Mouse (Mus musculus) embryonic fibroblast, embryonic 13.5 days (primary cell): ENCODE results near the gene Tnfrsf1b. TPM values are rescaled to one million over a fixed set of nuclear protein-coding genes. Genes with fewer than 3 reads are reported as not detected.
A peak's percentile ranks its signal among the peaks of the same experiment; 100 is the strongest.

Experiments
- H3K27ac ChIP-seq: 2 replicates; pipeline ENCODE4 v1.5.1; 2012; ENCODE audit warnings: low read length, control low read depth, inconsistent platforms; ENCODE audit not compliant: insufficient read depth
- H3K4me1 ChIP-seq: 2 replicates; pipeline ENCODE4 v1.6.1; 2011; ENCODE audit warnings: low read length; ENCODE audit not compliant: control insufficient read depth, insufficient read depth
- H3K4me3 ChIP-seq: 2 replicates; pipeline ENCODE4 v1.5.1; 2011; ENCODE audit warnings: mild to moderate bottlenecking, control low read depth, low read length; ENCODE audit not compliant: insufficient read depth
- CTCF ChIP-seq: IDR thresholded peaks from 2 replicates; pipeline ENCODE4 v1.5.1; 2011; ENCODE audit warnings: mild to moderate bottlenecking, control low read depth, low read length, moderate library complexity, borderline replicate concordance; ENCODE audit not compliant: insufficient read depth
- POLR2A ChIP-seq: IDR thresholded peaks from 2 replicates; pipeline ENCODE4 v1.6.1; 2011; ENCODE audit warnings: low read depth, mild to moderate bottlenecking, control low read depth, low read length, moderate library complexity
- polyA plus RNA-seq: library from polyadenylated mRNA; stranded (reverse); fragments of >200 nt; gene quantifications from 2 replicates; pipeline ENCODE4 v1.2.4, GENCODE M21; 2011; ENCODE audit warnings: low read depth; ENCODE audit not compliant: missing spikeins, insufficient read length

Gene Tnfrsf1b
- polyA plus RNA-seq, 1 experiment = 30.2 TPM

GRCm38 (mm10) chr4:145222064-145222463 is 24.6 kb downstream of the Tnfrsf1b start:
- 0 out of 2 replicates have a peak, but pooled peaks cover 3% of the 10 kb centered on the region for H3K4me1 ChIP-seq
- TF ChIP-seq CTCF (no peak), POLR2A (no peak)
- no peak overlapping the region for H3K4me3 ChIP-seq

GRCm38 (mm10) chr4:145221379-145221778 is 25.3 kb downstream of the Tnfrsf1b start:
- Histone ChIP-seq H3K4me1 (0 out of 2 replicates have a peak, but pooled peaks cover 3% of the 10 kb centered on the region), H3K4me3 (no peak overlapping the region)
- no peak for TF ChIP-seq POLR2A
- no peak for TF ChIP-seq CTCF

More at GRCm38 (mm10) chr4:145222064-145222463, 24.6 kb downstream of the Tnfrsf1b start:
- no peak overlapping the region; the same call in 1 of the 2 replicates for H3K27ac ChIP-seq

GRCm38 (mm10) chr4:145220001-145220400 is 26.7 kb downstream of the Tnfrsf1b start:
- TF ChIP-seq POLR2A (no peak), CTCF (no peak)
- Histone ChIP-seq H3K4me1 (0 out of 2 replicates have a peak, but pooled peaks cover 3% of the 10 kb centered on the region), H3K27ac (no peak overlapping the region), H3K4me3 (no peak overlapping the region)

More at GRCm38 (mm10) chr4:145221379-145221778, 25.3 kb downstream of the Tnfrsf1b start:
- H3K27ac ChIP-seq = no peak overlapping the region; the same call in 1 of the 2 replicates

GRCm38 (mm10) chr4:145219240-145219985 is 27.3 kb downstream of the Tnfrsf1b start:
- H3K4me1 ChIP-seq = 0 out of 2 replicates have a peak, but pooled peaks cover 3% of the 10 kb centered on the region
- no peak overlapping the region for H3K27ac ChIP-seq
- no peak for TF ChIP-seq CTCF
- no peak for TF ChIP-seq POLR2A
- no peak overlapping the region for H3K4me3 ChIP-seq

GRCm38 (mm10) chr4:145217837-145218236 is 28.8 kb downstream of the Tnfrsf1b start:
- Histone ChIP-seq H3K4me3 (no peak overlapping the region), H3K27ac (no peak overlapping the region), H3K4me1 (0 out of 2 replicates have a peak, but pooled peaks cover 3% of the 10 kb centered on the region)
- TF ChIP-seq POLR2A (no peak), CTCF (no peak)

- no peaks in the 10 kb centered on the region for H3K4me1 ChIP-seq
- TF ChIP-seq POLR2A (no peak), CTCF (no peak)
- H3K27ac ChIP-seq = no peak overlapping the region
- no peak overlapping the region for H3K4me3 ChIP-seq
Observed at GRCm38 (mm10) chr4:145217046-145217445, 29.6 kb downstream of the Tnfrsf1b start.

GRCm38 (mm10) chr4:145215396-145215795 is 31.3 kb downstream of the Tnfrsf1b start:
- Histone ChIP-seq H3K4me1 (peaks cover 2% of the 10 kb centered on the region; the same call in 1 of the 2 replicates), H3K4me3 (no peak overlapping the region), H3K27ac (0 out of 2 replicates have a peak overlapping the region, but pooled peaks have one; percentile 16)
- TF ChIP-seq POLR2A (no peak), CTCF (no peak)

GRCm38 (mm10) chr4:145214786-145215174 is 31.9 kb downstream of the Tnfrsf1b start:
- TF ChIP-seq POLR2A (no peak), CTCF (no peak)
- H3K4me1 ChIP-seq = peaks cover 4% of the 10 kb centered on the region; the same call in 1 of the 2 replicates
- H3K27ac ChIP-seq = peak overlapping the region; percentile 16; the same call in 1 of the 2 replicates
- H3K4me3 ChIP-seq = no peak overlapping the region

GRCm38 (mm10) chr4:145213999-145214785 is 32.5 kb downstream of the Tnfrsf1b start:
- H3K27ac ChIP-seq = peak overlapping the region; percentile 16; the same call in 1 of the 2 replicates
- TF ChIP-seq POLR2A = no peak
- TF ChIP-seq CTCF = peak; percentile 76
- no peak overlapping the region for H3K4me3 ChIP-seq
- H3K4me1 ChIP-seq = peaks cover 5% of the 10 kb centered on the region; the same call in 1 of the 2 replicates

- Histone ChIP-seq H3K27ac (no peak overlapping the region), H3K4me1 (peaks cover 11% of the 10 kb centered on the region; the same call in 1 of the 2 replicates), H3K4me3 (no peak overlapping the region)
Observed at GRCm38 (mm10) chr4:145211076-145211475, 35.6 kb downstream of the Tnfrsf1b start.

More at GRCm38 (mm10) chr4:145211076-145211475, 35.6 kb downstream of the Tnfrsf1b start:
- TF ChIP-seq POLR2A = no peak
- no peak for TF ChIP-seq CTCF
